Mouse (Mus musculus) C2C12 (cell line): ENCODE measurements around the gene Gata2.

Source experiments
- CTCF ChIP-seq: IDR thresholded peaks from one replicate; pipeline ENCODE4 v1.5.1; 2011; ENCODE audit not compliant: control insufficient read depth, insufficient read depth, insufficient read length
- MYOG ChIP-seq: IDR thresholded peaks from one replicate; pipeline ENCODE4 v1.6.1; 2011; ENCODE audit not compliant: control insufficient read depth, insufficient read length; ENCODE audit errors: extremely low read depth
- USF1 ChIP-seq: IDR thresholded peaks from one replicate; pipeline ENCODE4 v1.6.1; 2011; ENCODE audit warnings: low read depth, mild to moderate bottlenecking, control low read depth, moderate library complexity

GRCm38 (mm10) chr6:88196054-88196732 is 2.5 kb downstream of the Gata2 start:
- TF ChIP-seq MYOG (no peak), CTCF (no peak), USF1 (no peak)
